Mouse (Mus musculus) layer of hippocampus, adult 8-10 months (tissue): ENCODE data around the gene Nkrf. TPM values are rescaled to one million over a fixed set of nuclear protein-coding genes. Genes with fewer than 3 reads are reported as not detected.

Experiments
- DNase-seq, 2 experiments: peaks; one replicate each; pipeline ENCODE4 v3.0.0; 2022; ENCODE audit warnings: low spot score in 2 of 2
- total RNA-seq, 4 experiments: library from RNA; stranded (reverse); gene quantifications; 2 replicates each; pipeline ENCODE4 v1.2.4; 2022

Nkrf gene
- total RNA-seq, 4 experiments from 2014 or later: 28.7 to 37.9 (median 32.9) TPM

GRCm38 (mm10) chrX:36863766-36864608 is 38.7 kb downstream of the Nkrf start:
- DNase-seq: peak; percentile 73 to 78

- no peak for DNase-seq
Measured at GRCm38 (mm10) chrX:36852631-36853030, 50.1 kb downstream of the Nkrf start.

- DNase-seq: no peak
Measured at GRCm38 (mm10) chrX:36847152-36847551, 55.5 kb downstream of the Nkrf start.

GRCm38 (mm10) chrX:36843346-36843990 is 59.2 kb downstream of the Nkrf start:
- no peak for DNase-seq

GRCm38 (mm10) chrX:36841698-36842097 is 61.0 kb downstream of the Nkrf start:
- DNase-seq: no peak

GRCm38 (mm10) chrX:36839391-36839790 is 63.3 kb downstream of the Nkrf start:
- DNase-seq: no peak

Other genes with a start within 250 kb of the Nkrf start
- 1 to 10 TPM in 1 of 4 experiments, under 1 TPM in 2, not detected in 1; 0.41 to 1.7 (median 0.82) TPM for gene Slc25a43, start 159.2 kb downstream of the Nkrf start, total RNA-seq
- 100 to 1,000 TPM; 319 to 349 (median 332) TPM for gene Slc25a5, start 107.2 kb downstream of the Nkrf start, total RNA-seq
- 10 to 100 TPM; 45.6 to 57.6 (median 53.9) TPM for gene Ube2a, start 29.0 kb downstream of the Nkrf start, total RNA-seq
- gene C330007P06Rik, start 28.8 kb downstream of the Nkrf start, total RNA-seq: 10 to 100 TPM; 37.8 to 41.6 (median 41.1) TPM
- gene Sept6, start 88.9 kb upstream of the Nkrf start, total RNA-seq: 10 to 100 TPM; 45.3 to 51.8 (median 48.0) TPM
- not detected for gene Sowahd, start 145.9 kb upstream of the Nkrf start, total RNA-seq
- 100 to 1,000 TPM; 184 to 339 (median 269) TPM for gene Rpl39, start 182.5 kb upstream of the Nkrf start, total RNA-seq
- 10 to 100 TPM; 17.3 to 23.3 (median 21.3) TPM for gene Upf3b, start 207.4 kb upstream of the Nkrf start, total RNA-seq
- 10 to 100 TPM; 12.9 to 19.4 (median 14.3) TPM for gene Nkap, start 223.9 kb upstream of the Nkrf start, total RNA-seq